In genomic region chr12:107724467-107724866, GRCm38 (mm10) we compare ENCODE assay signal across 23 mouse cellular contexts.
DNase-seq lines count a peak whose midpoint lies in the region; ATAC-seq lines count a peak whose summit lies in the region.
"Had no signal": no experiment of that assay in that cellular context is flagged by ENCODE, and none has a peak within 500 bp of the region (broad histone marks: within the 10 kb centered on the region; RNA-seq: fewer than 3 reads in every experiment).

No protein-coding gene starts in this region.

- WGBS in hindbrain, embryonic 12.5 days = 27% methylated on average over 8 of the region's 8 CpGs
- 30% methylated on average over 8 of the region's 8 CpGs for WGBS in hindbrain, embryonic 16.5 days
- 31% methylated on average over 8 of the region's 8 CpGs for WGBS in embryonic facial prominence, embryonic 11.5 days
- WGBS in midbrain, embryonic 13.5 days = 14% methylated on average over 8 of the region's 8 CpGs

- peak; percentile 48; the same call in 1 of the 2 replicates for ATAC-seq in hindbrain, embryonic 12.5 days (ENCODE audit: low FRiP score)
- ATAC-seq in hindbrain, embryonic 16.5 days = no peak
- ATAC-seq in embryonic facial prominence, embryonic 11.5 days (replicated peaks; ENCODE audit: insufficient number of reproducible peaks, low FRiP score, low TSS enrichment, low read depth) = peak; percentile 51; the same call in 1 of the 2 replicates
- peak; percentile 43 for ATAC-seq in midbrain, embryonic 13.5 days
- ATAC-seq: activated CD4-positive, CD25-positive, alpha-beta regulatory T cell, adult 4 months had no signal

- 0 out of 2 replicates have a peak overlapping the region, but pooled peaks have one; percentile 8 for H3K27ac ChIP-seq in hindbrain, embryonic 12.5 days
- H3K27ac ChIP-seq in hindbrain, embryonic 16.5 days (ENCODE audit: low read depth, low read length) = no peak overlapping the region
- H3K27ac ChIP-seq in embryonic facial prominence, embryonic 11.5 days (replicated peaks; ENCODE audit: low read depth, low read length) = no peak overlapping the region
- peak overlapping the region; percentile 74 for H3K27ac ChIP-seq in midbrain, embryonic 13.5 days
- H3K27ac ChIP-seq: heart, embryonic 15.5 days; liver, embryonic 15.5 days; lung, embryonic 15.5 days had no signal

- H3K4me2 ChIP-seq in hindbrain, embryonic 12.5 days (replicated peaks) = no peak overlapping the region
- H3K4me2 ChIP-seq in hindbrain, embryonic 16.5 days (ENCODE audit: low read length) = no peak overlapping the region
- no peak overlapping the region for H3K4me2 ChIP-seq in embryonic facial prominence, embryonic 11.5 days (ENCODE audit: low read depth, low read length)
- no peak overlapping the region for H3K4me2 ChIP-seq in midbrain, embryonic 13.5 days (replicated peaks)
- H3K4me2 ChIP-seq: heart, embryonic 15.5 days; liver, embryonic 15.5 days; lung, embryonic 15.5 days had no signal

- peak; percentile 23 for DNase-seq in embryo, embryonic 10.5 days (ENCODE audit: low spot score)
- DNase-seq in embryonic facial prominence, embryonic 11.5 days (ENCODE audit: low spot score) = no peak
- DNase-seq in thymus, postnatal 10 days (ENCODE audit: low spot score in 2 of 2) = no peak
- no peak for DNase-seq in thymus, postnatal 25 days
- DNase-seq in kidney, adult 8-10 months = no peak
- DNase-seq: adrenal gland, postnatal 14 days; cerebellum, adult 9-10 months; heart, postnatal 36 days; kidney, adult 11 months; kidney, postnatal 10 days; left cerebral cortex, postnatal 4 days; liver; lung, postnatal 4 days; right cerebral cortex, adult 18-20 months; right cerebral cortex, postnatal 4 days; thymus, postnatal 14 days had no signal

- H3K36me3 ChIP-seq in hindbrain, embryonic 12.5 days = no peaks in the 10 kb centered on the region
- no peaks in the 10 kb centered on the region for H3K36me3 ChIP-seq in hindbrain, embryonic 16.5 days (ENCODE audit: control insufficient read depth, insufficient read depth, low read length)
- H3K36me3 ChIP-seq in embryonic facial prominence, embryonic 11.5 days (replicated peaks; ENCODE audit: control insufficient read depth, insufficient read depth, low read depth, low read length) = no peaks in the 10 kb centered on the region
- no peaks in the 10 kb centered on the region for H3K36me3 ChIP-seq in midbrain, embryonic 13.5 days
- H3K36me3 ChIP-seq: heart, embryonic 15.5 days; liver, embryonic 15.5 days; lung, embryonic 15.5 days had no signal

- no peak overlapping the region for H3K9ac ChIP-seq in hindbrain, embryonic 12.5 days
- H3K9ac ChIP-seq in hindbrain, embryonic 16.5 days (ENCODE audit: low read depth, low read length) = no peak overlapping the region
- no peak overlapping the region for H3K9ac ChIP-seq in embryonic facial prominence, embryonic 11.5 days (replicated peaks; ENCODE audit: low read length)
- no peak overlapping the region for H3K9ac ChIP-seq in midbrain, embryonic 13.5 days (replicated peaks)
- H3K9ac ChIP-seq: heart, embryonic 15.5 days; liver, embryonic 15.5 days; lung, embryonic 15.5 days had no signal

- no peaks in the 10 kb centered on the region for H3K27me3 ChIP-seq in hindbrain, embryonic 12.5 days
- no peaks in the 10 kb centered on the region for H3K27me3 ChIP-seq in hindbrain, embryonic 16.5 days (replicated peaks; ENCODE audit: control insufficient read depth, insufficient read depth, low read length)
- H3K27me3 ChIP-seq in embryonic facial prominence, embryonic 11.5 days (ENCODE audit: control insufficient read depth, insufficient read depth, low read length) = no peaks in the 10 kb centered on the region
- no peaks in the 10 kb centered on the region for H3K27me3 ChIP-seq in midbrain, embryonic 13.5 days
- H3K27me3 ChIP-seq: heart, embryonic 15.5 days; liver, embryonic 15.5 days; lung, embryonic 15.5 days had no signal

- H3K4me3 ChIP-seq in hindbrain, embryonic 12.5 days = no peak overlapping the region
- H3K4me3 ChIP-seq in hindbrain, embryonic 16.5 days (ENCODE audit: low read length) = no peak overlapping the region
- H3K4me3 ChIP-seq in embryonic facial prominence, embryonic 11.5 days (ENCODE audit: low read depth, low read length) = no peak overlapping the region
- no peak overlapping the region for H3K4me3 ChIP-seq in midbrain, embryonic 13.5 days (replicated peaks)
- H3K4me3 ChIP-seq: heart, embryonic 15.5 days; liver, embryonic 15.5 days; lung, embryonic 15.5 days had no signal

- no peaks in the 10 kb centered on the region for H3K9me3 ChIP-seq in hindbrain, embryonic 12.5 days (replicated peaks)
- H3K9me3 ChIP-seq in hindbrain, embryonic 16.5 days (ENCODE audit: control insufficient read depth, low read length) = 0 out of 2 replicates have a peak, but pooled peaks cover 3% of the 10 kb centered on the region
- no peaks in the 10 kb centered on the region for H3K9me3 ChIP-seq in embryonic facial prominence, embryonic 11.5 days (replicated peaks; ENCODE audit: control insufficient read depth, low read length)
- H3K9me3 ChIP-seq in midbrain, embryonic 13.5 days = no peaks in the 10 kb centered on the region
- H3K9me3 ChIP-seq: heart, embryonic 15.5 days; liver, embryonic 15.5 days; lung, embryonic 15.5 days had no signal

- H3K4me1 ChIP-seq in hindbrain, embryonic 12.5 days = peaks cover 22% of the 10 kb centered on the region
- H3K4me1 ChIP-seq in hindbrain, embryonic 16.5 days (ENCODE audit: control insufficient read depth, insufficient read depth, low read depth, low read length) = peaks cover 8% of the 10 kb centered on the region
- H3K4me1 ChIP-seq in embryonic facial prominence, embryonic 11.5 days (ENCODE audit: control insufficient read depth, insufficient read depth, low read length) = peaks cover 4% of the 10 kb centered on the region; the same call in 1 of the 2 replicates
- H3K4me1 ChIP-seq in midbrain, embryonic 13.5 days (replicated peaks) = peaks cover 29% of the 10 kb centered on the region
- H3K4me1 ChIP-seq: heart, embryonic 15.5 days; liver, embryonic 15.5 days had no signal

Comparison
In these comparisons a context has a peak if more than half of its experiments do, and no peak if none do; other contexts are left out.
1. H3K27ac ChIP-seq: peak in hindbrain, embryonic 12.5 days (single experiment) and midbrain, embryonic 13.5 days (single experiment); none in hindbrain, embryonic 16.5 days (single experiment) and embryonic facial prominence, embryonic 11.5 days (single experiment).